Comparison of ENCODE assay signal across 9 mouse cellular contexts in genomic region chr13:60746271-60746670, GRCm38 (mm10). TPM values are rescaled to one million over a fixed set of nuclear protein-coding genes. Genes with fewer than 3 reads are reported as not detected.
A peak's percentile ranks its signal among the peaks of the same experiment; 100 is the strongest.
DNase-seq lines count a peak whose midpoint lies in the region; ATAC-seq and TF ChIP-seq lines count a peak whose summit lies in the region.
"Had no signal": no experiment of that assay in that cellular context is flagged by ENCODE, and none has a peak within 500 bp of the region (broad histone marks: within the 10 kb centered on the region; RNA-seq: fewer than 3 reads in every experiment).

No protein-coding gene starts in this region.

- no peak overlapping the region for H3K4me3 ChIP-seq in left cerebral cortex, adult 2 months
- H3K4me3 ChIP-seq in G1E (ENCODE audit: low read depth, low read length) = no peak overlapping the region
- H3K4me3 ChIP-seq: neural tube, embryonic 13.5 days had no signal

- no peak for DNase-seq in left cerebral cortex, adult 2 months (ENCODE audit: extremely low spot score in 1 of 2, low spot score in 2 of 2)
- DNase-seq in left cerebral cortex, postnatal 10 days (ENCODE audit: extremely low spot score in 1 of 2, low spot score in 2 of 2) = no peak
- DNase-seq in G1E (ENCODE audit: low spot score) = no peak
- DNase-seq in c-Kit-positive CD71-positive TER-119-negative erythroid progenitor cells, embryonic 14.5 days (ENCODE audit: low read depth) = peak; percentile 49
- DNase-seq in mesoderm, embryonic 11.5 days (ENCODE audit: low read depth, low spot score) = peak; percentile 67
- no peak for DNase-seq in urinary bladder, postnatal 14 days (ENCODE audit: low spot score)
- DNase-seq in frontal cortex, postnatal 36 days (ENCODE audit: low spot score in 2 of 2) = no peak
- DNase-seq: kidney, postnatal 14 days had no signal

- no peaks in the 10 kb centered on the region for H3K36me3 ChIP-seq in G1E (replicated peaks)

- H3K9me3 ChIP-seq in G1E (replicated peaks) = peaks cover 87% of the 10 kb centered on the region
- H3K9me3 ChIP-seq: neural tube, embryonic 13.5 days had no signal

- TF ChIP-seq CTCF in left cerebral cortex, adult 2 months (IDR thresholded peaks at IDR 0.05) = peak; percentile 83
- peak; percentile 15; the same call in 1 of the 2 replicates for TF ChIP-seq CTCF in G1E (IDR thresholded peaks at IDR 0.05; ENCODE audit: low read depth, low read length)

- intact Hi-C loops in left cerebral cortex, adult 2 months (cut with DNase I) = loop anchor here (10.0 kb wide), 1 partner anchor 901 kb away; no protein-coding TSS in a partner anchor
- intact Hi-C loops in left cerebral cortex, postnatal 10 days (cut with DNase I) = loop anchor here (2.0 to 10.0 kb wide), 3 partner anchors 267 to 901 kb away; no protein-coding TSS in a partner anchor

- no peak for ATAC-seq in G1E (ENCODE audit: extremely low read depth, insufficient number of reproducible peaks, low FRiP score, poor library complexity, severe bottlenecking)

- H3K27ac ChIP-seq in left cerebral cortex, adult 2 months = no peak overlapping the region
- H3K27ac ChIP-seq: neural tube, embryonic 13.5 days had no signal

- no peaks in the 10 kb centered on the region for H3K27me3 ChIP-seq in G1E (ENCODE audit: insufficient read depth, low read length)
- H3K27me3 ChIP-seq: neural tube, embryonic 13.5 days had no signal

- no peaks in the 10 kb centered on the region for H3K4me1 ChIP-seq in G1E (ENCODE audit: insufficient read depth, low read depth, low read length)

RNA-seq across cellular contexts. Expression of gene BC051665, which starts 39.9 kb away (rescaled TPM):
- total RNA-seq in left cerebral cortex, adult 2 months (2021) = not detected
- total RNA-seq in left cerebral cortex, postnatal 10 days (2021) = not detected
- total RNA-seq in G1E (2014; fragmentation: Nextera tagmentation) (not detected in 2 replicates), G1E (2017) (not detected in 2 replicates)
- polyA plus RNA-seq in G1E (2012) = not detected in 2 replicates
- polyA plus RNA-seq: neural tube, embryonic 13.5 days had no signal

RNA-seq across cellular contexts. Expression of gene Ctsll3, which starts 56.4 kb away (rescaled TPM):
- not detected for total RNA-seq in left cerebral cortex, adult 2 months (2021)
- total RNA-seq in left cerebral cortex, postnatal 10 days (2021) = not detected
- total RNA-seq in G1E (2014; fragmentation: Nextera tagmentation) (not detected in 2 replicates), G1E (2017) (not detected in 2 replicates)
- not detected in 2 replicates for polyA plus RNA-seq in G1E (2012)
- polyA plus RNA-seq: neural tube, embryonic 13.5 days had no signal

Comparison
In these comparisons a context has a peak if more than half of its experiments do, and no peak if none do; other contexts are left out.
1. DNase-seq: peak in c-Kit-positive CD71-positive TER-119-negative erythroid progenitor cells, embryonic 14.5 days (single experiment) and mesoderm, embryonic 11.5 days (single experiment); none in left cerebral cortex, adult 2 months (0 of 2), left cerebral cortex, postnatal 10 days (0 of 2), G1E (single experiment), urinary bladder, postnatal 14 days (single experiment) and frontal cortex, postnatal 36 days (0 of 2).